Mouse (Mus musculus) myocyte (in vitro differentiated cells): ENCODE data around the gene Hook2. TPM values are rescaled to one million over a fixed set of nuclear protein-coding genes. Genes with fewer than 3 reads are reported as not detected.

Experiments
- H3K27me3 ChIP-seq: one replicate; pipeline ENCODE4 v1.6.1; 2011; ENCODE audit not compliant: control insufficient read depth, insufficient read depth, insufficient read length
- H3K36me3 ChIP-seq: one replicate; pipeline ENCODE4 v1.6.1; 2011; ENCODE audit not compliant: control insufficient read depth, insufficient read depth
- H3K4me2 ChIP-seq: one replicate; pipeline ENCODE4 v1.6.1; 2011; ENCODE audit warnings: low read depth, control low read depth
- H3K4me3 ChIP-seq: one replicate; pipeline ENCODE4 v1.5.1; 2011; ENCODE audit warnings: mild to moderate bottlenecking, control low read depth, moderate library complexity
- H3K79me2 ChIP-seq: one replicate; pipeline ENCODE4 v1.6.1; 2011; ENCODE audit not compliant: control insufficient read depth, insufficient read depth
- H3ac ChIP-seq: one replicate; pipeline ENCODE4 v1.6.1; 2011; ENCODE audit not compliant: control insufficient read depth, insufficient read length
- CEBPB ChIP-seq: IDR thresholded peaks from 2 replicates; pipeline ENCODE4 v1.6.1; 2011; ENCODE audit warnings: mild to moderate bottlenecking, moderate library complexity; ENCODE audit not compliant: poor library complexity, insufficient read depth, severe bottlenecking
- E2F4 ChIP-seq: IDR thresholded peaks from one replicate; pipeline ENCODE4 v1.6.1; 2011; ENCODE audit warnings: mild to moderate bottlenecking, control low read depth, moderate library complexity; ENCODE audit not compliant: insufficient read depth
- MAX ChIP-seq: IDR thresholded peaks from one replicate; pipeline ENCODE4 v1.6.1; 2011; ENCODE audit warnings: low read depth, mild to moderate bottlenecking, control low read depth
- MYOD1 ChIP-seq, 3 experiments: IDR thresholded peaks; one replicate each; pipeline ENCODE4 v1.6.1; 2011; ENCODE audit warnings: control low read depth in 2 of 3, low read depth in 2 of 3, mild to moderate bottlenecking in 2 of 3, moderate library complexity in 1 of 3; ENCODE audit not compliant: insufficient read length in 2 of 3, control insufficient read depth in 1 of 3
- MYOG ChIP-seq, 3 experiments: IDR thresholded peaks; one replicate each; pipeline ENCODE4 v1.6.1; 2011; ENCODE audit warnings: control low read depth in 2 of 3, low read depth in 2 of 3, mild to moderate bottlenecking in 2 of 3; ENCODE audit not compliant: insufficient read length in 2 of 3, control insufficient read depth in 1 of 3, insufficient read depth in 1 of 3
- POLR2A ChIP-seq: IDR thresholded peaks from one replicate; pipeline ENCODE4 v1.6.1; 2011; ENCODE audit warnings: low read depth, mild to moderate bottlenecking, control low read depth, moderate library complexity; ENCODE audit not compliant: insufficient read length
- POLR2AphosphoS2 ChIP-seq: IDR thresholded peaks from one replicate; pipeline ENCODE4 v1.6.1; 2011; ENCODE audit warnings: low read depth, control low read depth; ENCODE audit not compliant: insufficient read length
- REST ChIP-seq: IDR thresholded peaks from one replicate; pipeline ENCODE4 v1.6.1; 2011; ENCODE audit warnings: mild to moderate bottlenecking, control low read depth, moderate library complexity; ENCODE audit not compliant: insufficient read depth, insufficient read length
- SRF ChIP-seq: IDR thresholded peaks from one replicate; pipeline ENCODE4 v1.6.1; 2011; ENCODE audit warnings: low read depth; ENCODE audit not compliant: control insufficient read depth, insufficient read length
- TCF12 ChIP-seq: IDR thresholded peaks from one replicate; pipeline ENCODE4 v1.6.1; 2011; ENCODE audit warnings: mild to moderate bottlenecking, control low read depth; ENCODE audit not compliant: poor library complexity, insufficient read depth, severe bottlenecking
- TCF3 ChIP-seq: IDR thresholded peaks from one replicate; pipeline ENCODE4 v1.6.1; 2011; ENCODE audit warnings: low read depth, control low read depth; ENCODE audit not compliant: insufficient read length
- USF1 ChIP-seq: IDR thresholded peaks from one replicate; pipeline ENCODE4 v1.6.1; 2011; ENCODE audit warnings: low read depth, mild to moderate bottlenecking, control low read depth, moderate library complexity
- polyA plus RNA-seq: library from polyadenylated mRNA; unstranded; fragments of >200 nt; fragmentation: generic; extraction: Trizol; gene quantifications from one replicate; pipeline ENCODE4 v1.2.1, GENCODE M21; 2012; ENCODE audit warnings: missing spikeins

Gene Hook2
- polyA plus RNA-seq, 1 experiment, result 9.3 TPM

DNA sequence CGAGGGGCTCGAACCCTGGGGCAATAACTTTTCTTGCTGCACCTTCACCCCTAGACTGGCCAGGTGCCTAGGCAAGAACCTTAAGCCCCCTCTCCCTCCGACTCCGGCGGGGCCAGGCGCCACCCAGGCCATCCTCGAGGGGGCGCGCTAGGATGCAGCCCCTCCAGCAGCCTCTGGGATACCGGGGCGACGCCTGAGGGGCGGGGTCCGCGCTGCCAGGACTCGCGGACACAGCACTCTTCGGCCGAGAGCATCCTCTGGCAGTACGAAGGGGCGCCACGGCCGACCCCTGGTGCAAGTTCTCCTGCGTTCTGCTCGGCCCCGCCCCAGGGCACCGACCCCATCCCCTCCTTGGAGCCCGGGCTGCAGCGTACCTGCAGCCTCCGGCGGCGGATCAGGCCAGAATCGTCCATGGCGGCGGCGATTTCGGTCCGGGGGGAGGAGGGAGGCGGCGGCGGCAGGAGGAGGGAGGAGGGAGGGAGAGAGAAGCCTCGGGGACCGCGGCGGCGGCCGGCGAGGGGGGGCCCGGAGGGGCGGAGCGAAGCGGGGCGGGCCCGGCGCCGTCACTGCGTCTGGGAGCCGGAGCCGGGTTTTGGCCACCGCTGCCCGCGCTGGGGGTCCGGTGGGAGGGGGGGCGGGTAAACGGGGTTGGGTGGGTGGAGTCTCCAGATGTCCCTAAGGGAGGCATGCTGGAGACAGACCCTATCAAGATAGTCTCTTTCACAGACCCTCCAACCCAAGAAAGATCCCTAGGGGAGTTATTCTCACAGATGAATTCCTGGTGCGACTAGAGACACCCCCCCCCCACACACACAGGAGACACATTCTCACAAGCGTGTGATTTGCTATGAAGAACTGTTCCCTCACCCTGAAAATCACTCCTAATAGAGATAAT lies 44.5 kb upstream of the Hook2 start:
- Histone ChIP-seq H3K27me3 (peaks cover 38% of the 10 kb centered on the region), H3K4me2 (no peak overlapping the region), H3ac (no peak overlapping the region), H3K36me3 (no peaks in the 10 kb centered on the region), H3K4me3 (no peak overlapping the region), H3K79me2 (no peaks in the 10 kb centered on the region)
- TF ChIP-seq MYOG (IDR thresholded peaks at IDR 0.05; ENCODE audit: control insufficient read depth in 1 of 3, insufficient read depth in 1 of 3, insufficient read length in 2 of 3, low read depth in 2 of 3), result no peak
- no peak for TF ChIP-seq TCF12
- TF ChIP-seq E2F4, result no peak
- no peak for TF ChIP-seq CEBPB
- TF ChIP-seq SRF, result no peak
- TF ChIP-seq POLR2AphosphoS2, result no peak
- no peak for TF ChIP-seq MAX
- no peak for TF ChIP-seq TCF3
- TF ChIP-seq REST, result no peak
- no peak for TF ChIP-seq POLR2A
- no peak for TF ChIP-seq USF1
- TF ChIP-seq MYOD1 (IDR thresholded peaks at IDR 0.05; ENCODE audit: control insufficient read depth in 1 of 3, insufficient read length in 2 of 3, low read depth in 2 of 3), result no peak

DNA sequence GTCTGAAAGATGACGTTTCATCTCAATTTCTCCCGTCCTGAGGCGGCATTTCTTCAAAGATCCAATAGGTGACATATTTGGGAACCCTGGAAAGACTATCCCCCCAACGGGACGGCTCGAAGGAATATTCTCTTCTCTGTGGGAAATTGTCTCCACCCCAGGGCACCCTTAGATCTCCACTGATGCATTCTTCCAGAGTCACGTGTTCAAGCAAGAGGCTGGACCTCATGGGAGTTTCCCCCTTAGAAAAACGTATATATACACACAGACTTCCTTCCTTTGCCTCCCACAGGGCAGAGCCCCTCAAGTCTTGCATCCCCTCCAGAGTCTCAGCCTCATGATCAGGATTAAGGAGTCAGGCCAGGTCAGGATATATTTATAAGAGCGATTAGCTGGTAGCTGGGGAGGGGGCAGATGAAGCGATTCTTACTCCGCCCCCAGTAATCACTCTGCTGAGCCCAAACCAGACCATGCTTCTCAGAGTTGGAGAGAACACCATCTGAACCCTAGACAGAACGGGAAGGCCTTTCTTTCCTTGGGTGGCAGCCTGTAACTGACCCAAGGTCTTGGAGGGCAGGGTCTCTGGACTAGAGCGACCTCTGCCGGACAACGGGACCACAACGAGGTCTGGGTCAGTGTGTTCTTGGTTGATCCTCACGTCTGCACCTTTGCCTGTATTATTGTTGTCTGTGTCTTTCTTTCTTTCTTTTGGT lies 43.7 kb upstream of the Hook2 start, which contains the start of gene Rtbdn:
Rtbdn (plus strand) TSS at position 464 of the 713 bp plus-strand sequence.
- Histone ChIP-seq H3K36me3 (no peaks in the 10 kb centered on the region), H3ac (no peak within 1 kb of the TSS), H3K4me2 (no peak within 1 kb of the TSS), H3K79me2 (no peaks in the 10 kb centered on the region), H3K27me3 (peaks cover 38% of the 10 kb centered on the region), H3K4me3 (no peak within 1 kb of the TSS)
- TF ChIP-seq POLR2AphosphoS2 (no peak), REST (no peak), TCF3 (no peak), CEBPB (no peak), SRF (no peak), E2F4 (no peak), POLR2A (no peak)

DNA sequence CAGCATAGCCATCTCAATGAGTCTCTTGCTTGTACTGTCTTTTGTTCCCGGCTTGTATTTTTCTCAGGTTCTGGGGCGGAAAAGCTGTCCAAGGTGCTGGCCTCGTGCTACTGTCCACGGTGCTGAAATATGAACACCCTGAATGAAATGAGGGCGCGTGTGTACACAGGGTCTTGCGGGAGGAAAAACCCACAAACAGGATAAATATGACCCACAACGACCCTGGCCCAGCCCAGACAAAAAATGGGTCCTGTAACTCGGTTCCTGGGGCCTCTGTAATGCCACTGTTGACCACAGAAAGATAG lies 43.2 kb upstream of the Hook2 start:
- Histone ChIP-seq H3K4me2 (no peak overlapping the region), H3K4me3 (no peak overlapping the region), H3K27me3 (peaks cover 38% of the 10 kb centered on the region), H3K79me2 (no peaks in the 10 kb centered on the region), H3ac (no peak overlapping the region), H3K36me3 (no peaks in the 10 kb centered on the region)
- TF ChIP-seq POLR2A, result no peak
- TF ChIP-seq SRF, result no peak
- peak; percentile 83 for TF ChIP-seq REST
- TF ChIP-seq MAX, result peak; percentile 77

DNA sequence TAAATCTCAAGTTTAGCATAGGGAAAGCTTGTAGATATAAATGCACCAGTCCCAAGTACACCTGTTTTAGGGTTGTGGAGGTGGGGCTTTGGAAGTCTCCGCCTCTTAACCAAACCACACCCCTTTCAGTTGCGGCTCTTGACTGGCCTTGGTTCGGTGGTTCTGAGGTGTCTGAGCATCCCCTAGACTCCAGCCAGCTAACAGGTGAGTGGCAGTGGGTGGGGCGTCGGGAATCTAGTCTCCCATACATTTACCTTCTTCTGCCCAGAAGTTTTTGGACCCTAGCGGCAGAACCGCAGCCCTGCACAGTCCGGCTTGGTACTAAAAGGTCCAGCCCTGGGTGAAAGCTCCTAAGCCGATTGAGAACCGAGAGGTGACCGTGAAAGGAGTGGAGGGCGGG lies 40.6 kb upstream of the Hook2 start:
- H3K4me2 ChIP-seq, result no peak overlapping the region
- H3K4me3 ChIP-seq, result no peak overlapping the region
- H3ac ChIP-seq, result no peak overlapping the region
- no peak for TF ChIP-seq CEBPB
- no peak for TF ChIP-seq TCF12
- no peak for TF ChIP-seq REST
- no peak for TF ChIP-seq SRF
- no peak for TF ChIP-seq MYOG (IDR thresholded peaks at IDR 0.05; ENCODE audit: control insufficient read depth in 1 of 3, insufficient read depth in 1 of 3, insufficient read length in 2 of 3, low read depth in 2 of 3)
- TF ChIP-seq TCF3, result no peak
- no peak for TF ChIP-seq MAX
- TF ChIP-seq E2F4, result no peak
- no peak for TF ChIP-seq POLR2A
- H3K36me3 ChIP-seq, result no peaks in the 10 kb centered on the region
- H3K27me3 ChIP-seq, result peaks cover 26% of the 10 kb centered on the region
- no peaks in the 10 kb centered on the region for H3K79me2 ChIP-seq
